Mouse (Mus musculus): ENCODE data around the gene Nipbl.

DNA sequence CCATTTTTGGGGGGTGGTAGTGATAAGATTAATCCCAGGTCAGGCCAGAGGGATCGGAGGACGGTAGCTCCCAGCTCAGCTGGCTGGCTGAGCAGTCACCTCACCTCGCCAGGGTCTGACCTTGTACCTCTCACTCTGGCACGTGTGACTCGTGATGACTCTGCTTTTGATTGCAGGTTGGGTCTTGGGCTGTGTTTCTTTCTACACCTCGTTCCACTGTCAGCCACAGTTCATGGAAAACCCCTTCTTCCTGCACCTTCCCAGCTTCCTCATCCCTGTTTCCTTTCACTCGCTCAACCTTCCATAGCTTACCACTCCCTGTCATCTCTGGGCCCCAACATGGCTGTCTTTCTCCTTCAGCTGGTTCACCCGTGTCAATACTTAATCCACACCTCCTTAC, 172.3 kb downstream of the Nipbl start:
- TF ChIP-seq CTCF (IDR thresholded peaks at IDR 0.05; ENCODE audit: borderline replicate concordance, insufficient read depth, low read depth, low read length), result no peak
- TF ChIP-seq POLR2A (IDR thresholded peaks at IDR 0.05; ENCODE audit: borderline replicate concordance, insufficient read depth, low read length), result no peak

Data from cerebellum, adult 2 months (tissue).